Mouse (Mus musculus) stomach, postnatal 0 days (tissue): ENCODE data around the gene Gm45140. TPM values are rescaled to one million over a fixed set of nuclear protein-coding genes. Genes with fewer than 3 reads are reported as not detected.
A peak's percentile ranks its signal among the peaks of the same experiment; 100 is the strongest.

Source experiments
- ATAC-seq: fragments of 200-750 bp; cut with Nextera tagmentation; 2 replicates; pipeline ENCODE4 v1.8.0; 2017; ENCODE audit not compliant: low FRiP score, low TSS enrichment
- DNase-seq: peaks from one replicate; pipeline ENCODE4 v3.0.0-alpha.2; 2016; ENCODE audit warnings: low spot score
- H3K27ac ChIP-seq: fragments of 300-500 bp; sonication (generic); replicated peaks from 2 replicates; pipeline ENCODE4 v1.5.1; 2014; ENCODE audit warnings: mild to moderate bottlenecking, control low read depth
- H3K27me3 ChIP-seq: fragments of 300-500 bp; sonication (generic); 2 replicates; pipeline ENCODE4 v1.6.1; 2014; ENCODE audit warnings: low read length; ENCODE audit not compliant: control insufficient read depth, insufficient read depth
- H3K36me3 ChIP-seq: fragments of 300-500 bp; sonication (generic); 2 replicates; pipeline ENCODE4 v1.6.1; 2014; ENCODE audit warnings: low read length, mixed read lengths; ENCODE audit not compliant: control insufficient read depth, insufficient read depth
- H3K4me1 ChIP-seq: fragments of 300-500 bp; sonication (generic); replicated peaks from 2 replicates; pipeline ENCODE4 v1.6.1; 2014; ENCODE audit warnings: antibody characterized with exemption; ENCODE audit not compliant: control insufficient read depth, insufficient read depth
- H3K4me2 ChIP-seq: fragments of 300-500 bp; sonication (generic); replicated peaks from 2 replicates; pipeline ENCODE4 v1.6.1; 2014; ENCODE audit warnings: low read depth, mild to moderate bottlenecking, control low read depth, moderate library complexity
- H3K4me3 ChIP-seq: fragments of 300-500 bp; sonication (generic); 2 replicates; pipeline ENCODE4 v1.5.1; 2014; ENCODE audit warnings: low read depth, low read length, control low read depth
- H3K9ac ChIP-seq: fragments of 300-500 bp; sonication (generic); 2 replicates; pipeline ENCODE4 v1.6.1; 2014; ENCODE audit warnings: mild to moderate bottlenecking, low read length, control low read depth, mixed read lengths
- H3K9me3 ChIP-seq: fragments of 300-500 bp; sonication (generic); 2 replicates; pipeline ENCODE4 v1.6.1; 2016; ENCODE audit warnings: low read length; ENCODE audit not compliant: control insufficient read depth
- CTCF ChIP-seq: IDR thresholded peaks from 2 replicates; pipeline ENCODE4 v1.5.1; 2016; ENCODE audit warnings: antibody characterized with exemption, low read depth, mild to moderate bottlenecking, moderate library complexity
- EP300 ChIP-seq: optimal IDR thresholded peaks from 2 replicates; pipeline ENCODE3; 2016; ENCODE audit warnings: antibody characterized with exemption
- WGBS: fragments of 180-500 bp; shearing (Covaris S2); extraction: QIAGEN DNeasy Blood & Tissue Kit; methylation state at CpG from one replicate; pipeline ENCODE4 v1.1.7; 2014; 5-methylcytosine and 5-hydroxymethylcytosine counted together
- polyA plus RNA-seq: library from polyadenylated mRNA; unstranded; fragments of >200 nt; fragmentation: Nextera tagmentation; extraction: Ambion mirVana; gene quantifications from 2 replicates; pipeline ENCODE4 v1.2.1, GENCODE M21; 2015

The Gm45140 gene
- polyA plus RNA-seq, 1 experiment from 2014 or later = 1.9 TPM

DNA sequence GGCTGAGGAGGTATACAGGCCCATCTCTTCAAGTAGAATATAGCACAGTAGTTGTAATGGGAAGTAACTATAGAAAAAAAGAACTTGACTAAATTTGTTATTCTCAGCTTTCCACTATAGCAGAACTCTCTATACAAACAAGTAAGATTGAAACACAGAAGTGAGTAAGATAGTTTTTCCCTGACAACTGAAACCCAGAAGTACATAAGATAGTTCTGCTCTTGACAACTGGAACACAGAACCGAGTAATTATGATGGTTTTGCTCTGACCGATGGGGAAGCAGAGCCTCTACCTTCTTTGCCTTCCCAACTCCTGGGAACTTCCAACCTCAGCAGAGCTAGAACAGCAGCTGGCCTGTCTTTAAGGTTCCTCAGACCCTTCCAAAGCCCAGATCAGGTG is 26.5 kb downstream of the Gm45140 start:
- Histone ChIP-seq H3K4me3 (no peak overlapping the region), H3K9me3 (no peaks in the 10 kb centered on the region), H3K27me3 (no peaks in the 10 kb centered on the region), H3K4me1 (no peaks in the 10 kb centered on the region), H3K36me3 (no peaks in the 10 kb centered on the region), H3K9ac (no peak overlapping the region), H3K4me2 (peak overlapping the region; percentile 88; the same call in 1 of the 2 replicates), H3K27ac (no peak overlapping the region)
- ATAC-seq = no peak
- no peak for DNase-seq
- TF ChIP-seq EP300 = no peak
- no peak for TF ChIP-seq CTCF
- WGBS = 83% methylated on average over 2 of the region's 2 CpGs

GRCm38 (mm10) chr6:87808521-87808920 is 27.1 kb downstream of the Gm45140 start:
- H3K4me2 ChIP-seq = no peak overlapping the region
- H3K27ac ChIP-seq = no peak overlapping the region
- no peak overlapping the region for H3K4me3 ChIP-seq
- no peaks in the 10 kb centered on the region for H3K27me3 ChIP-seq
- 59% methylated on average over 3 of the region's 3 CpGs for WGBS
- no peaks in the 10 kb centered on the region for H3K36me3 ChIP-seq
- H3K9me3 ChIP-seq = no peaks in the 10 kb centered on the region
- H3K4me1 ChIP-seq = no peaks in the 10 kb centered on the region
- TF ChIP-seq EP300 (no peak), CTCF (no peak)
- DNase-seq (no peak), ATAC-seq (no peak)
- H3K9ac ChIP-seq = no peak overlapping the region

GRCm38 (mm10) chr6:87807735-87808440 is 27.7 kb downstream of the Gm45140 start:
- H3K4me1 ChIP-seq = no peaks in the 10 kb centered on the region
- H3K4me2 ChIP-seq = no peak overlapping the region
- no peaks in the 10 kb centered on the region for H3K27me3 ChIP-seq
- TF ChIP-seq EP300 (no peak), CTCF (no peak)
- ATAC-seq (no peak), DNase-seq (no peak)
- no peak overlapping the region for H3K27ac ChIP-seq
- H3K36me3 ChIP-seq = no peaks in the 10 kb centered on the region
- 77% methylated on average over 4 of the region's 4 CpGs for WGBS
- H3K9me3 ChIP-seq = no peaks in the 10 kb centered on the region
- no peak overlapping the region; the same call in 1 of the 2 replicates for H3K9ac ChIP-seq
- H3K4me3 ChIP-seq = no peak overlapping the region

DNA sequence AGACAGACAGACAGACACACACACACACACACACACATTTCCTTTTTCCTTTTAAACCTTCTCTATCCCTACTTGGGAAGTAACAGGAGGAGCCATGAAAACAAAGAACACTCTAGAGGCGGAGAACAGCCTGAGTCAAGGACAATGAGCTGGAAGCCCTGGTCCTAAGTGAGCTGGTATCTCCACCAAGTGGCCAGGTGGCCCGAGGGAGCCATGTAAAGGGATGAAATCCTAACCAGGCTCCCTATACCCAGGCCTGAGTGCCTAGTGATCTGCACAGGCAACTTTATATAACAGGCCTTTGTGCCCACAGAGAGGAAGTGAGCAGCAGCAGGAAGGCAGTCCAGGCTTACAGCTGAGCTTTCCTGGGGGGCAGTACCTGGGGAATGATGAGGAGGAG is 28.7 kb downstream of the Gm45140 start:
- Histone ChIP-seq H3K9ac (no peak overlapping the region), H3K9me3 (no peaks in the 10 kb centered on the region), H3K4me1 (no peaks in the 10 kb centered on the region), H3K27me3 (no peaks in the 10 kb centered on the region), H3K27ac (no peak overlapping the region), H3K4me2 (no peak overlapping the region), H3K4me3 (no peak overlapping the region), H3K36me3 (no peaks in the 10 kb centered on the region)
- DNase-seq (no peak), ATAC-seq (no peak)
- WGBS = 37% methylated on average over 2 of the region's 2 CpGs
- TF ChIP-seq EP300 (no peak), CTCF (peak; percentile 43)

DNA sequence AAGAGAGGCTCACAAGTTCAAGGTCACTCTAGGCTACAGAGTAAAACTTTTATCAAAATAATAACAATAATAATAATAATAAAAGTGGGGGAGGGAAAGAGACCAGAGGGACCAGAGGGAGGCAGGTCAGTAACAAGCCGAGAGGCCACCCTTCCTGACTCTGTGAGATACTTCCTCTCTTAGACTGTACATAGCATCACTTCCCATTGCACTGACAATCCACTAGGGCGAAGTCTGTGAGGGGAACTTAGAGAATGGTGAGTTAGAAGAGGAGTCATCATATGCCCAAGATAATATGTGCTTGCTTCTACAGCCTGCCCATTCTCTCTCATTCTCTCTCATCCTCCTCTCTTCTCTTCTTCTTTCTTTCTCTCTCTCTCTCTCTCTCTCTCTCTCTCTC is 29.6 kb downstream of the Gm45140 start:
- H3K4me1 ChIP-seq = no peaks in the 10 kb centered on the region
- no peak overlapping the region for H3K4me3 ChIP-seq
- 76% methylated on average over 2 of the region's 2 CpGs for WGBS
- no peak overlapping the region for H3K27ac ChIP-seq
- TF ChIP-seq CTCF (no peak; the same call in 1 of the 2 replicates), EP300 (no peak)
- no peaks in the 10 kb centered on the region for H3K9me3 ChIP-seq
- no peak overlapping the region for H3K9ac ChIP-seq
- H3K27me3 ChIP-seq = no peaks in the 10 kb centered on the region
- no peak for ATAC-seq
- no peak overlapping the region for H3K4me2 ChIP-seq
- DNase-seq = no peak
- H3K36me3 ChIP-seq = no peaks in the 10 kb centered on the region

- no peaks in the 10 kb centered on the region for H3K36me3 ChIP-seq
Observed at GRCm38 (mm10) chr6:87805448-87805847, 30.1 kb downstream of the Gm45140 start.

More at GRCm38 (mm10) chr6:87805448-87805847, 30.1 kb downstream of the Gm45140 start:
- Histone ChIP-seq H3K4me3 (no peak overlapping the region), H3K27me3 (no peaks in the 10 kb centered on the region), H3K27ac (no peak overlapping the region), H3K9me3 (no peaks in the 10 kb centered on the region), H3K9ac (no peak overlapping the region), H3K4me2 (no peak overlapping the region), H3K4me1 (no peaks in the 10 kb centered on the region)
- TF ChIP-seq EP300 = no peak
- TF ChIP-seq CTCF = no peak
- DNase-seq = no peak
- 81% methylated on average over 7 of the region's 7 CpGs for WGBS
- no peak for ATAC-seq
